Mouse (Mus musculus) liver, adult 2 months (tissue): ENCODE results near the gene Grid2ip.

Experiments
- CTCF ChIP-seq: fragments of 200-500 bp; IDR thresholded peaks from 2 replicates; pipeline ENCODE4 v1.5.1; 2011; ENCODE audit warnings: low read depth, low read length, control low read depth
- POLR2A ChIP-seq: fragments of 200-500 bp; IDR thresholded peaks from 2 replicates; pipeline ENCODE4 v1.6.1; 2011; ENCODE audit warnings: low read length, control low read depth; ENCODE audit not compliant: insufficient read depth; ENCODE audit errors: extremely low read depth

DNA sequence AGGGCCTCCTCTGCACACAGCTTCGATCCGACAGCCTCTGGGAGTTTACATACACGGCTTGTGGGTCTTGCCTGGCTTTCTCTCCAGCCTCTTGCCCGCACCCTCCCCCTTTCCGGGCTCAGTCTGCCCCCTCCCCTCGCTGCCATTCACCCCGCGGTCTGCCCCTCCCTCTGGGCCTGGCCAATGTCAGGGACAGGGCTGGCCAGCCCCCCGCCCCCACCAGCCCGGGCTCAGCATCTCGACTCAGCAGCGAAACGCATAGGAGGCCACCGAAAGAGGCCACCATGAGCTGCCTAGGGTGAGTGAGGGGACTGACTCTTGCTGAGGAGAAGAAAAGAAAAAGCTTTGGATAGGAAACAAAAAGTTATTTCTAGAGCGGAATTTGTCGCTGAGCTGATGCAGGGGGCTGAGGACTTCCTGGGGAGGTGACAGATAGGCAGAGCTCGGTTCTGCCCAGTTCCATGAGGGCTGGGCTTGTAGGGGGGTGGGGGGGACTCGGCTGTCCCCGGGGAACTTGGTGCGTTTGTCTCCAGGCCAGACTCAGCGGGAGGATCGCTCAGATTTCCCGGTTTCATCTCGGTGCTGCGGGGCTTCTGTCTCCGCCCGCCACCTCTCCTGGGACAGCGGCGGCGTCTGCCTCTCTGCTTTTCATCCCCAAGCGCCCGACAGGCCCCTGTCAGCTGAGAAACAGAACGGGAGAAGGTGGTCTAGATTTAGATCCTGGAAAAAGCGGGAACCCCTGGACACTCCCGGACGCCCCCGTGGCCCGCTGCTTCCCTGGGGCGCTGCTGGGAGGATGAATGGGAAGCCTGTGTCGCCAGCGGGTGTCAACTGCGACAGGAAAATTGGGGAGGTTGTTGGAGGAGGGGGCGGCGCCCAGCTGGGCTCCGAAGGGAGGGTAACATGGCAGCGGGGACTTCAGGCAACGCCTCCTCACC lies 6.8 kb downstream of the Grid2ip start:
- no peak for TF ChIP-seq CTCF
- TF ChIP-seq POLR2A, result no peak
